Mouse (Mus musculus) testis, adult 2 months (tissue): ENCODE measurements at regions not wholly inside any gene's neighbourhood (a gene's known extent, or its start where the extent isn't known, plus 50 kb on each side); places are given as distances from the start of the nearest gene placed in this dataset.

Experiments
- H3K27ac ChIP-seq: fragments of 200-500 bp; 2 replicates; pipeline ENCODE4 v1.5.1; 2012; ENCODE audit warnings: low read depth, low read length; ENCODE audit not compliant: control insufficient read depth, insufficient read depth
- H3K27me3 ChIP-seq: fragments of 200-500 bp; 2 replicates; pipeline ENCODE4 v1.6.1; 2012; ENCODE audit warnings: mild to moderate bottlenecking, low read length, moderate library complexity; ENCODE audit not compliant: control insufficient read depth, insufficient read depth
- H3K36me3 ChIP-seq: fragments of 200-500 bp; 2 replicates; pipeline ENCODE4 v1.6.1; 2012; ENCODE audit warnings: mild to moderate bottlenecking, low read length; ENCODE audit not compliant: control insufficient read depth, insufficient read depth
- H3K4me1 ChIP-seq: fragments of 200-500 bp; 2 replicates; pipeline ENCODE4 v1.6.1; 2012; ENCODE audit warnings: low read length; ENCODE audit not compliant: control insufficient read depth, insufficient read depth
- H3K4me3 ChIP-seq: fragments of 200-500 bp; 2 replicates; pipeline ENCODE4 v1.5.1; 2012; ENCODE audit warnings: low read depth, mild to moderate bottlenecking, low read length, moderate library complexity, mixed read lengths; ENCODE audit not compliant: control insufficient read depth
- CTCF ChIP-seq: fragments of 200-500 bp; IDR thresholded peaks from 2 replicates; pipeline ENCODE4 v1.5.1; 2012; ENCODE audit warnings: low read depth, mild to moderate bottlenecking, inconsistent platforms, low read length, moderate library complexity; ENCODE audit not compliant: control insufficient read depth, insufficient read depth, insufficient replicate concordance
- POLR2A ChIP-seq: fragments of 200-500 bp; IDR thresholded peaks from 2 replicates; pipeline ENCODE4 v1.6.1; 2012; ENCODE audit warnings: low read depth, mild to moderate bottlenecking, inconsistent platforms, low read length, moderate library complexity; ENCODE audit not compliant: control insufficient read depth

- no peak for TF ChIP-seq CTCF
- no peak for TF ChIP-seq POLR2A
Observed at GRCm38 (mm10) chr14:89089661-89090060, 618.5 kb upstream of the Pcdh20 start.

GRCm38 (mm10) chr14:89076014-89076413 lies 604.8 kb upstream of the Pcdh20 start:
- no peak for TF ChIP-seq POLR2A
- no peak for TF ChIP-seq CTCF
- no peak overlapping the region for H3K27ac ChIP-seq
- H3K4me1 ChIP-seq = no peaks in the 10 kb centered on the region
- no peaks in the 10 kb centered on the region for H3K36me3 ChIP-seq
- no peak overlapping the region for H3K4me3 ChIP-seq
- H3K27me3 ChIP-seq = no peaks in the 10 kb centered on the region

More at GRCm38 (mm10) chr14:89089661-89090060, 618.5 kb upstream of the Pcdh20 start:
- H3K4me1 ChIP-seq = no peaks in the 10 kb centered on the region
- no peak overlapping the region for H3K4me3 ChIP-seq
- H3K27ac ChIP-seq = no peak overlapping the region
- H3K36me3 ChIP-seq = no peaks in the 10 kb centered on the region
- H3K27me3 ChIP-seq = no peaks in the 10 kb centered on the region

- no peaks in the 10 kb centered on the region for H3K4me1 ChIP-seq
- no peaks in the 10 kb centered on the region for H3K27me3 ChIP-seq
- H3K36me3 ChIP-seq = no peaks in the 10 kb centered on the region
- H3K4me3 ChIP-seq = no peak overlapping the region
- no peak overlapping the region for H3K27ac ChIP-seq
- TF ChIP-seq POLR2A = no peak
- no peak for TF ChIP-seq CTCF
Observed at GRCm38 (mm10) chr14:89063971-89064370, 592.8 kb upstream of the Pcdh20 start.

GRCm38 (mm10) chr14:89062583-89063436 lies 591.6 kb upstream of the Pcdh20 start:
- H3K36me3 ChIP-seq = no peaks in the 10 kb centered on the region
- no peak overlapping the region for H3K4me3 ChIP-seq
- TF ChIP-seq POLR2A = no peak
- TF ChIP-seq CTCF = no peak
- no peak overlapping the region for H3K27ac ChIP-seq
- H3K27me3 ChIP-seq = no peaks in the 10 kb centered on the region
- no peaks in the 10 kb centered on the region for H3K4me1 ChIP-seq

GRCm38 (mm10) chr14:89061319-89061718 lies 590.1 kb upstream of the Pcdh20 start:
- no peak for TF ChIP-seq CTCF
- TF ChIP-seq POLR2A = no peak
- no peaks in the 10 kb centered on the region for H3K27me3 ChIP-seq
- no peaks in the 10 kb centered on the region for H3K36me3 ChIP-seq
- H3K4me1 ChIP-seq = no peaks in the 10 kb centered on the region
- no peak overlapping the region for H3K4me3 ChIP-seq
- no peak overlapping the region for H3K27ac ChIP-seq

GRCm38 (mm10) chr14:89034390-89034789 lies 563.2 kb upstream of the Pcdh20 start:
- H3K27me3 ChIP-seq = no peaks in the 10 kb centered on the region
- no peak overlapping the region for H3K27ac ChIP-seq
- TF ChIP-seq CTCF = no peak
- no peak for TF ChIP-seq POLR2A
- no peak overlapping the region for H3K4me3 ChIP-seq
- no peaks in the 10 kb centered on the region for H3K4me1 ChIP-seq
- no peaks in the 10 kb centered on the region for H3K36me3 ChIP-seq

- Histone ChIP-seq H3K4me1 (no peaks in the 10 kb centered on the region), H3K4me3 (no peak overlapping the region)
- TF ChIP-seq POLR2A = no peak
- TF ChIP-seq CTCF = no peak
Observed at GRCm38 (mm10) chr14:89011440-89011839, 540.2 kb upstream of the Pcdh20 start.

More at GRCm38 (mm10) chr14:89011440-89011839, 540.2 kb upstream of the Pcdh20 start:
- H3K27ac ChIP-seq = no peak overlapping the region
- H3K27me3 ChIP-seq = no peaks in the 10 kb centered on the region
- no peaks in the 10 kb centered on the region for H3K36me3 ChIP-seq
